In the genomic region with DNA sequence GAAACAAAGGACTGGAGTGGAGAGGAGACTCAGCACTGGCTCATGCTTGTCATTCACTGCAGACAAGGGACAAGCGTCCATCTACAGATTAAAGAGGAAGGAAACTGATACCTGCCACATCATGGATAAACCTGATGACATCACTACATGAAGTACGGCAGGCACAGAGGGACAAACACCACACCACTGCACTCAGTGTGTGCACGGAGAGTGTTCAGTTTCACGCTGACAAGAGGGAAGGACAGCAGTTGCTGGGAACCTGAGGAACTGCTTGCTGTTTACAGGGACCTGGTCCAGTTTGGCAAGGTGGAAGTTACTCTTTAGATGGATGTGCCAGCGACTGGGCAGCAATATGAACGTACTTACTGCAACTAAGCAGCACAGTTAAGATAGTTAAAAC, we compare ENCODE assay signal across 22 mouse cellular contexts.
DNase-seq lines count a peak whose midpoint lies in the region; ATAC-seq lines count a peak whose summit lies in the region.
"Had no signal": no experiment of that assay in that cellular context is flagged by ENCODE, and none has a peak within 500 bp of the region (broad histone marks: within the 10 kb centered on the region; RNA-seq: fewer than 3 reads in every experiment).

No protein-coding gene starts in this region.

- no peaks in the 10 kb centered on the region for H3K36me3 ChIP-seq in embryonic facial prominence, embryonic 10.5 days (replicated peaks)
- no peaks in the 10 kb centered on the region for H3K36me3 ChIP-seq in stomach, embryonic 16.5 days (ENCODE audit: control insufficient read depth, insufficient read depth, low read length)
- H3K36me3 ChIP-seq: heart, embryonic 13.5 days; intestine, embryonic 15.5 days; lung, embryonic 15.5 days had no signal

- WGBS in embryonic facial prominence, embryonic 10.5 days = 68% methylated on average over 6 of the region's 6 CpGs
- 68% methylated on average over 6 of the region's 6 CpGs for WGBS in stomach, embryonic 16.5 days

- H3K9me3 ChIP-seq in embryonic facial prominence, embryonic 10.5 days = no peaks in the 10 kb centered on the region
- no peaks in the 10 kb centered on the region for H3K9me3 ChIP-seq in stomach, embryonic 16.5 days (replicated peaks; ENCODE audit: control insufficient read depth, low read length)
- H3K9me3 ChIP-seq: intestine, embryonic 15.5 days; lung, embryonic 15.5 days had no signal

- no peak overlapping the region for H3K9ac ChIP-seq in stomach, embryonic 16.5 days (ENCODE audit: low read length)
- H3K9ac ChIP-seq: heart, embryonic 13.5 days; hindbrain, embryonic 14.5 days; intestine, embryonic 15.5 days; liver, embryonic 14.5 days; lung, embryonic 15.5 days had no signal

- H3K27me3 ChIP-seq in embryonic facial prominence, embryonic 10.5 days (replicated peaks; ENCODE audit: low read depth, poor library complexity, severe bottlenecking) = no peaks in the 10 kb centered on the region
- H3K27me3 ChIP-seq in stomach, embryonic 16.5 days (ENCODE audit: control insufficient read depth, insufficient read depth, low read length) = no peaks in the 10 kb centered on the region
- H3K27me3 ChIP-seq: intestine, embryonic 15.5 days; lung, embryonic 15.5 days had no signal

- H3K4me3 ChIP-seq in embryonic facial prominence, embryonic 10.5 days = no peak overlapping the region
- H3K4me3 ChIP-seq in stomach, embryonic 16.5 days (replicated peaks; ENCODE audit: low read length) = no peak overlapping the region
- H3K4me3 ChIP-seq: erythroblast, embryonic 14.5 days; heart, embryonic 13.5 days; intestine, embryonic 15.5 days; lung, embryonic 15.5 days had no signal

- peak; percentile 72 for DNase-seq in gastrocnemius, adult 18-20 months (ENCODE audit: low spot score)
- DNase-seq in gastrocnemius, postnatal 36 days = no peak
- peak; percentile 48 for DNase-seq in retina, postnatal 1 day
- no peak for DNase-seq in retina, embryonic 14.5 days (ENCODE audit: low spot score)
- no peak for DNase-seq in embryonic facial prominence, embryonic 10.5 days (ENCODE audit: low spot score)
- DNase-seq in cerebellum, adult 9-10 months = no peak
- DNase-seq in kidney, adult 11 months = no peak
- DNase-seq: adrenal gland, postnatal 25 days; B cell, adult 2 months; cerebellum, adult 18-20 months; cerebellum, postnatal 36 days; heart, adult 18-20 months; lung, postnatal 4 days; spleen, adult 18-20 months; thymus, adult 2 months had no signal

- intact Hi-C loops in gastrocnemius, postnatal 36 days (cut with DNase I) = loop anchor here (5.0 kb wide), 1 partner anchor 62 kb away; a partner anchor contains a TSS

- no peak overlapping the region for H3K4me2 ChIP-seq in stomach, embryonic 16.5 days (ENCODE audit: low read depth, low read length)
- H3K4me2 ChIP-seq: heart, embryonic 13.5 days; hindbrain, embryonic 14.5 days; intestine, embryonic 15.5 days; lung, embryonic 15.5 days had no signal

- peaks cover 47% of the 10 kb centered on the region for H3K4me1 ChIP-seq in embryonic facial prominence, embryonic 10.5 days
- H3K4me1 ChIP-seq in stomach, embryonic 16.5 days (ENCODE audit: control insufficient read depth, insufficient read depth, low read length) = peaks cover 43% of the 10 kb centered on the region

- peak overlapping the region; percentile 35; the same call in 1 of the 2 replicates for H3K27ac ChIP-seq in embryonic facial prominence, embryonic 10.5 days (replicated peaks)
- H3K27ac ChIP-seq in stomach, embryonic 16.5 days (ENCODE audit: low read length) = peak overlapping the region; percentile 69; the same call in 1 of the 2 replicates
- H3K27ac ChIP-seq: heart, embryonic 13.5 days; hindbrain, embryonic 14.5 days; intestine, embryonic 15.5 days; liver, embryonic 14.5 days; lung, embryonic 15.5 days had no signal

- no peak for ATAC-seq in stomach, embryonic 16.5 days (ENCODE audit: insufficient read depth, low FRiP score)
- ATAC-seq: intestine, embryonic 15.5 days had no signal

Comparison
In these comparisons a context has a peak if more than half of its experiments do, and no peak if none do; other contexts are left out.
1. DNase-seq: peak in gastrocnemius, adult 18-20 months (single experiment) and retina, postnatal 1 day (single experiment); none in gastrocnemius, postnatal 36 days (0 of 2), retina, embryonic 14.5 days (single experiment), embryonic facial prominence, embryonic 10.5 days (single experiment), cerebellum, adult 9-10 months (single experiment) and kidney, adult 11 months (single experiment).